Mouse (Mus musculus): ENCODE results near the gene Cacna2d3.

Gene Cacna2d3

GRCm38 (mm10) chr14:29491786-29492185 lies 229.9 kb downstream of the Cacna2d3 start:
- no peak for DNase-seq (ENCODE audit: low spot score in 2 of 2)

GRCm38 (mm10) chr14:29485416-29485815 lies 236.2 kb downstream of the Cacna2d3 start:
- no peak for DNase-seq (ENCODE audit: low spot score in 2 of 2)

- no peak for DNase-seq (ENCODE audit: low spot score in 2 of 2)
Measured at GRCm38 (mm10) chr14:29478403-29478983, 243.2 kb downstream of the Cacna2d3 start.

- DNase-seq (ENCODE audit: low spot score in 2 of 2) = no peak
Measured at GRCm38 (mm10) chr14:29464277-29464676, 257.4 kb downstream of the Cacna2d3 start.

- no peak for DNase-seq (ENCODE audit: low spot score in 2 of 2)
Measured at GRCm38 (mm10) chr14:29449203-29449602, 272.5 kb downstream of the Cacna2d3 start.

GRCm38 (mm10) chr14:29443091-29444026 lies 278.3 kb downstream of the Cacna2d3 start:
- peak; percentile 47 to 73 for DNase-seq (ENCODE audit: low spot score in 2 of 2)

GRCm38 (mm10) chr14:29442476-29442875 lies 279.2 kb downstream of the Cacna2d3 start:
- no peak for DNase-seq (ENCODE audit: low spot score in 2 of 2)

- DNase-seq (ENCODE audit: low spot score in 2 of 2) = no peak
Measured at GRCm38 (mm10) chr14:29438666-29439065, 283.0 kb downstream of the Cacna2d3 start.

- no peak for DNase-seq (ENCODE audit: low spot score in 2 of 2)
Measured at GRCm38 (mm10) chr14:29438251-29438650, 283.4 kb downstream of the Cacna2d3 start.

- no peak for DNase-seq (ENCODE audit: low spot score in 2 of 2)
Measured at GRCm38 (mm10) chr14:29435203-29435602, 286.5 kb downstream of the Cacna2d3 start.

- no peak for DNase-seq (ENCODE audit: low spot score in 2 of 2)
Measured at GRCm38 (mm10) chr14:29433716-29434115, 287.9 kb downstream of the Cacna2d3 start.

- DNase-seq (ENCODE audit: low spot score in 2 of 2) = no peak
Measured at GRCm38 (mm10) chr14:29433076-29433714, 288.5 kb downstream of the Cacna2d3 start.

GRCm38 (mm10) chr14:29429788-29430187 lies 291.9 kb downstream of the Cacna2d3 start:
- no peak for DNase-seq (ENCODE audit: low spot score in 2 of 2)

- no peak for DNase-seq (ENCODE audit: low spot score in 2 of 2)
Measured at GRCm38 (mm10) chr14:29425666-29426065, 296.0 kb downstream of the Cacna2d3 start.

- DNase-seq (ENCODE audit: low spot score in 2 of 2) = no peak
Measured at GRCm38 (mm10) chr14:29425208-29425607, 296.5 kb downstream of the Cacna2d3 start.

- no peak for DNase-seq (ENCODE audit: low spot score in 2 of 2)
Measured at GRCm38 (mm10) chr14:29405878-29406165, 315.8 kb downstream of the Cacna2d3 start.

GRCm38 (mm10) chr14:29405125-29405877 lies 316.4 kb downstream of the Cacna2d3 start:
- DNase-seq (ENCODE audit: low spot score in 2 of 2) = no peak

- DNase-seq (ENCODE audit: low spot score in 2 of 2) = no peak
Measured at GRCm38 (mm10) chr14:29403849-29404808, 317.5 kb downstream of the Cacna2d3 start.

GRCm38 (mm10) chr14:29402471-29402870 lies 319.2 kb downstream of the Cacna2d3 start:
- DNase-seq (ENCODE audit: low spot score in 2 of 2) = no peak

- no peak for DNase-seq (ENCODE audit: low spot score in 2 of 2)
Measured at GRCm38 (mm10) chr14:29393786-29394185, 327.9 kb downstream of the Cacna2d3 start.

- no peak for DNase-seq (ENCODE audit: low spot score in 2 of 2)
Measured at GRCm38 (mm10) chr14:29392851-29393250, 328.8 kb downstream of the Cacna2d3 start.
